Mouse (Mus musculus): ENCODE results near the gene Cplx3. TPM values are rescaled to one million over a fixed set of nuclear protein-coding genes. Genes with fewer than 3 reads are reported as not detected.

The Cplx3 gene
- total and polyA plus RNA-seq, 3 experiments, result 0.09 TPM; not detected in 2

DNA sequence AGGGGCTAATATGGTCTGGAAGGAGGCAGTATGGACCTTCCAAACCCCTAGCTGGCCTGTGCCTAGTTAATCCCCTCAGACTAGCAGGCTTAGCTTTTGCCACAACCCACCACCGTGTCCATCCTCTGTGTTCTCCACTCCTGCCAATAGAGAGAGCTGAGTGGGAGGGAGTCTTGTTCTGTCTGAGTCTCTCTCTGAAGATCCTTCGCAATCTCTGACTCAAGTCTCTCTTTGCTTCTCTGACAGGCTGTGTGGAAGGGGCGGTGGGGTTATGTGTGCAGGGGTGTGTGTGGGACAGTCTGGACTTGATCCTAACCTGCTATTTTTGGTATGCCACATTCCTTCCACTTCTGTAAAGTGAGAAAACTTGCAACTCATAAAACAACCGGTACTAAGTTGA lies 1.2 kb downstream of the Cplx3 start:
- H3K79me2 ChIP-seq (replicated peaks; ENCODE audit: control insufficient read depth, extremely low read depth, insufficient read depth, poor library complexity, severe bottlenecking), result no peaks in the 10 kb centered on the region
- H3K27me3 ChIP-seq (replicated peaks), result peaks cover 4% of the 10 kb centered on the region
- H3K4me1 ChIP-seq (ENCODE audit: control insufficient read depth in 1 of 2, insufficient read depth in 2 of 2), result peaks cover 13 to 17% of the 10 kb centered on the region in 2 experiments
- no peaks in the 10 kb centered on the region for H3K9me3 ChIP-seq (replicated peaks; ENCODE audit: low read length)
- TF ChIP-seq RCOR1 (conservative IDR thresholded peaks at IDR 0.05; ENCODE audit: low read depth, low read length) (no peak), MAX (IDR thresholded peaks at IDR 0.05; ENCODE audit: low read length) (no peak), MAZ (IDR thresholded peaks at IDR 0.05; ENCODE audit: low read depth, low read length) (no peak), GABPA (IDR thresholded peaks at IDR 0.05; ENCODE audit: insufficient replicate concordance, low read depth, low read length) (no peak), HCFC1 (IDR thresholded peaks at IDR 0.05; ENCODE audit: low read depth, low read length) (no peak), NELFE (IDR thresholded peaks at IDR 0.05; ENCODE audit: low read depth, low read length) (no peak), SMC3 (IDR thresholded peaks at IDR 0.05; ENCODE audit: low read depth, low read length) (no peak), ZNF384 (IDR thresholded peaks at IDR 0.05; ENCODE audit: low read depth, low read length) (no peak), TBP (conservative IDR thresholded peaks at IDR 0.05; ENCODE audit: low read depth, low read length) (no peak), E2F4 (IDR thresholded peaks at IDR 0.05; ENCODE audit: insufficient replicate concordance, low read depth, low read length) (no peak), ZC3H11A (IDR thresholded peaks at IDR 0.05; ENCODE audit: low read depth, low read length) (no peak), USF1 (IDR thresholded peaks at IDR 0.05; ENCODE audit: low read depth, low read length) (no peak), BHLHE40 (IDR thresholded peaks at IDR 0.05; ENCODE audit: low read depth, low read length) (no peak)
- in situ Hi-C loops (cut with MboI; ENCODE audit: low pct_ligation_motif_present, low pct_unique_long_range_greater_than_20kb, low sequenced_read_pairs) (no loop called here), dilution Hi-C loops (cut with MboI; ENCODE audit: extremely low pct_ligation_motif_present, extremely low pct_unique_long_range_greater_than_20kb, low sequenced_read_pairs) (no loop called here)
- H3K27ac ChIP-seq (ENCODE audit: insufficient read depth, low read depth), result no peak overlapping the region
- no peak overlapping the region for H3K9ac ChIP-seq (ENCODE audit: insufficient read depth, low read depth)
- DNase-seq (ENCODE audit: extremely low read depth), result no peak
- H3K4me2 ChIP-seq (ENCODE audit: insufficient read depth, low read depth, poor library complexity, severe bottlenecking), result no peak overlapping the region
- no peak overlapping the region for H3K4me3 ChIP-seq (replicated peaks in 1 of 3; ENCODE audit: low read depth in 2 of 3, low read length in 2 of 3, poor library complexity in 1 of 3)
- H3K36me3 ChIP-seq (replicated peaks in 1 of 2; ENCODE audit: control insufficient read depth in 1 of 2, insufficient read depth in 1 of 2, low read length in 1 of 2), result no peaks in the 10 kb centered on the region

DNA sequence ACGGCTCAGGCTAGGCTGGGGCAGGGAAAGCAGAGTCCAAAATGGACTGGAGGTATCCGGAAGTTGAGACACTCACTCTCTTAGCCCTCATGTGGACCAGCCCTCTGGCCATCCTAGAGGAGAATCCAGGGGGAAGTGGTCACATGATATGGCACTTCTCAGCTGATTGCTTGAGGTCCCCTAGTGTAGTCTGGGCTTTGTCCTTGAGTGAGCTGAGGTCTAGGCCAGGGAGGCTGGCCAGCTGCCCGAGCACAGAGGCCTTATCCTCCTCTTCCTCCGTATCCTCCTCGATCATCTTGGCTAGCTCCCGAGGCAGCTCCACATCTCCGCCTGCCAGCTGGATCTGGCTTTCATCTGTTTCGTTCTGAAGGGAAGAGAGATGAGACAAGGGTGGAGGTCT lies 4.0 kb downstream of the Cplx3 start:
- H3K4me2 ChIP-seq (ENCODE audit: insufficient read depth, low read depth, poor library complexity, severe bottlenecking), result no peak overlapping the region
- H3K27ac ChIP-seq (ENCODE audit: insufficient read depth, low read depth), result no peak overlapping the region
- in situ Hi-C loops (cut with MboI; ENCODE audit: low pct_ligation_motif_present, low pct_unique_long_range_greater_than_20kb, low sequenced_read_pairs) (no loop called here), dilution Hi-C loops (cut with MboI; ENCODE audit: extremely low pct_ligation_motif_present, extremely low pct_unique_long_range_greater_than_20kb, low sequenced_read_pairs) (no loop called here)
- no peak overlapping the region for H3K4me3 ChIP-seq (replicated peaks in 1 of 3; ENCODE audit: low read depth in 2 of 3, low read length in 2 of 3, poor library complexity in 1 of 3)
- peaks cover 0 to 7% of the 10 kb centered on the region in 2 experiments for H3K36me3 ChIP-seq (replicated peaks in 1 of 2; ENCODE audit: control insufficient read depth in 1 of 2, insufficient read depth in 1 of 2, low read length in 1 of 2)
- peaks cover 13 to 17% of the 10 kb centered on the region in 2 experiments for H3K4me1 ChIP-seq (ENCODE audit: control insufficient read depth in 1 of 2, insufficient read depth in 2 of 2)
- H3K9me3 ChIP-seq (replicated peaks; ENCODE audit: low read length), result no peaks in the 10 kb centered on the region
- H3K9ac ChIP-seq (ENCODE audit: insufficient read depth, low read depth), result no peak overlapping the region
- DNase-seq (ENCODE audit: extremely low read depth), result no peak
- H3K79me2 ChIP-seq (replicated peaks; ENCODE audit: control insufficient read depth, extremely low read depth, insufficient read depth, poor library complexity, severe bottlenecking), result no peaks in the 10 kb centered on the region
- TF ChIP-seq HCFC1 (IDR thresholded peaks at IDR 0.05; ENCODE audit: low read depth, low read length) (no peak), UBTF (IDR thresholded peaks at IDR 0.05; ENCODE audit: low read depth, low read length) (no peak), MEF2A (IDR thresholded peaks at IDR 0.05; ENCODE audit: borderline replicate concordance, low read depth, low read length) (no peak), BHLHE40 (IDR thresholded peaks at IDR 0.05; ENCODE audit: low read depth, low read length) (no peak), JUN (IDR thresholded peaks at IDR 0.05; ENCODE audit: insufficient read depth, low read depth, low read length) (no peak), ZMIZ1 (IDR thresholded peaks at IDR 0.05; ENCODE audit: low read depth, low read length) (no peak), IRF4 (IDR thresholded peaks at IDR 0.05; ENCODE audit: low read depth, low read length) (no peak), USF1 (IDR thresholded peaks at IDR 0.05; ENCODE audit: low read depth, low read length) (no peak), ELF1 (IDR thresholded peaks at IDR 0.05; ENCODE audit: low read depth, low read length) (no peak), MXI1 (IDR thresholded peaks at IDR 0.05; ENCODE audit: low read depth, low read length) (no peak), EP300 (IDR thresholded peaks at IDR 0.05; ENCODE audit: low read length) (no peak), SMC3 (IDR thresholded peaks at IDR 0.05; ENCODE audit: low read depth, low read length) (no peak)
- no peaks in the 10 kb centered on the region for H3K27me3 ChIP-seq (replicated peaks)
